Mouse (Mus musculus): ENCODE measurements around the gene Ppp1r10. TPM values are rescaled to one million over a fixed set of nuclear protein-coding genes. Genes with fewer than 3 reads are reported as not detected.

Gene Ppp1r10
- 76.6 TPM for polyA plus RNA-seq (2017; shearing (Covaris generic))

DNA sequence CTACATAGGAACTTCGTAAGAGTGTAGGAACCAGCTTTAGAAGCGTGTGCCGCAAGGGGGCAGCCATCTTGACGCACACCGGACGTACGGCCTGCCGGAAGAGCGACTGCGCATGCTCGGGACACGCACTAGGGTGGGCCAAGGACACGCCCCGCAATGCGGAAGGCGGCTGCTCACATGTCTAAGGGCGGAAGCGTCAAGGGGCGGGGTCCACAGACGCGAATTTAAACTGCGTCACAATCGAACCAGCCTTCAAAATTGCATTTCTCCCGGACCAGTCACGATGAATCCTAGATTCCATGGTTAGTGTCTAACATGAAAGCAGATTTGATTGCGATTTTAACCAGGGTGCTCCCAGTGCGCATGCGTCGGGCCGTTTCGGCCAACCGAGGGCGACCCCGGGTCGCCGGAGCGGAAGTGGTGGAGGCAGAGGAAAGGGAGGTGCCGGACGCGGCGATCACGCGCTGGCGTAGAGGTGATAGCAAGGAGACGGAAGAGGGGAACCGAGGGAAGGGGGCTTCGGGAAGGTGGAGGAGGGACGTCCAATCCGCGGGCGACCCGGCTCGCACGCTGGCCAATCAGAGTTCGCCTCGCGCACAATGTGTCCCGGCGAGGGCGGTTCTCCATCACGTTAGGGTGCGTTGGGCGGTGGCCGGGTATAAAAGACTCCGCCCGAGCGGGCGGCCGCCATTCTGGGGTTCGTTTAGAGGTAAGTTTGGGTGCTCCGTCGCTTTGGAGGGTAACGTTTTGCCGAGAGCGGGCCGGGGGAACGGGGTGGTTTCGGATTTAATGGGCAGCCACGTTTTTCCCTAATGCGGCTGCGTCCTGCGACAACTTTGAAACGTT, at the start of gene Ppp1r10, which contains the start of gene Mrps18b:
TSS of gene Ppp1r10 (plus strand) at position 138 of the 846 bp plus-strand sequence.
TSS of gene Mrps18b (minus strand) at position 93 of the 846 bp plus-strand sequence.

DNA sequence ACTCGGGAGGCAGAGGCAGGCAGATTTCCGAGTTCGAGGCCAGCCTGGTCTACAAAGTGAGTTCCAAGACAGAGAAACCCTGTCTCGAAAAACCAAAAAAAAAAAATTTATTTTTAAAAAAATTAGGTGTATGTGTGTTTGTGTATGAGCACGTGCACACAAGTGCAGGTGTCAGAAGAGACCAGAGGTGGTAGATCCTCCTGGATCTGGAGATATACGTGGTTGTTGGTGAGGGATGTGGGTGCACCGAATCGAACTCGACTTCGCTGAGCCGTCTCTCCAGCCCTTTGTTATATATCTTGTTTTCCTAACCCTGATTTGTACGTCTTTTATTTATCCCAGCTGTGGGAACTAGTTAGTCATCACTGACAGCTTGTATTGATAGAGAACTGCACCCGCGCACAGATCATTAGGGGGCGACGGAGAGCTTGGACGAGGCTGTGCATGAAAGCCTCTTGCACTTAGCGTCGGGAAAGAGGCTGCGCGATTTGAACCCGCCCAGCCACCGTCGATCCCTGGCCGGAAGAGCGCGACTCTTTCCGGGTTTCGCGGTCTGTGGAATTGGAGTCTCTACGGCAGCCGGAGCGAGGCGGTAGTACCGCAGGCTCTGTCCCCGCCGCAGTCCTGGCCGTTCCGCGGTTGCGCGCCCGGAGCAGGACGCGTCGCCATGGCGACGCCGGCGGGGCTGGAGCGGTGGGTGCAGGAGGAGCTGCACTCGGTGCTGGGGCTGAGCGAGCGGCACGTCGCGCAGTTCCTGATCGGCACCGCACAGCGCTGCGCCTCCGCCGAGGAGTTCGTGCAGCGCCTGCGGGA, 36.8 kb upstream of the Ppp1r10 start, which contains the start of gene Dhx16:
TSS of gene Dhx16 (plus strand) at position 575 of the 813 bp plus-strand sequence.

DNA sequence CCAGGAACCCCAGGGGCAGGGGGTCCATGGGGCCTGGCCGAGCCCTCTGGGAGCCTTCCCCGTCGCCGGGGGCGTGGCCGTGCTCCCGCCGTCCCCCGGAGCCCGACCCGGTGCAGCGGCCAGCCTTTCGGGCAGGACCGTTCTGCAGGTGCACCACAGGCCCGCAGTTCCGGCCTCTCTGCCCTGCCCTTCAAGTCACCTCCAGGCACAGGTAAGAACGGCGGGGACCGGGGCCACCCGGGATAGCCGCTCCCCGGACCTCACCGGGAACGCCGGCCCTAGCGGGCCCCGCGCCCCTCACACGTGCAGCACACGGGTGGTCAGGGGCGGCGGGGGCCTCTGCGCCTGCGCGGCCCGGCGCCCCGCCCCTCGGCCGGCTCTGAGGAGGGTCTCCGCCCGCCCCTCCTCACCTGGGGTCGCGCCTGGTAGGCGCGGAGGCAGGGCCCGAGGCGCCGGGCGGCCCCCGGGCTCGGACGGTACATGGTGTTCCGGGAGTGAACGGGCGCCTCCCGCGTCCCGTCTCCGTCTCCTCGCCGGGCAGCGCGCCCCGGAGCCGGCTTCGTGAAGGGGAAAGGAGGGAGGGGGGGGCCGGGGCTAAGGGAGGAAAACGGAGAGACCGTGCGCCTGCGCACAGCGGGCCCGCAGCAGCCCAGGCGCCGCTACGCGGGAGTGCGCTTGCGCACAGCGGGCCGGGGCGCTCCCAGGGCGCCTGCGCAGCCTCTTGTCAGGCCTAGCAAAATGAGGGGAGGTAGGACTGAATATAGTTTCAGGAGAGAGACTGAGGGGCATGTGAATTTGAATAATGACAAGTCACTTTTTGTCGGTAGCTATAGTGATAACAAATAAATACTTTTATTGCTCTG, 19.2 kb upstream of the Ppp1r10 start, which contains the start of gene 2310061I04Rik:
TSS of gene 2310061I04Rik (minus strand) at position 651 of the 863 bp plus-strand sequence.

GRCm38 (mm10) chr17:35909919-35910369, 6.3 kb upstream of the Ppp1r10 start, which contains the start of gene Atat1:
Gene Atat1, minus strand, starts transcription at chr17:35910075.

GRCm38 (mm10) chr17:35969418-35970389, 53.5 kb downstream of the Ppp1r10 start, which contains the start of gene Abcf1:
Gene Abcf1, minus strand, starts transcription at chr17:35969761.

DNA sequence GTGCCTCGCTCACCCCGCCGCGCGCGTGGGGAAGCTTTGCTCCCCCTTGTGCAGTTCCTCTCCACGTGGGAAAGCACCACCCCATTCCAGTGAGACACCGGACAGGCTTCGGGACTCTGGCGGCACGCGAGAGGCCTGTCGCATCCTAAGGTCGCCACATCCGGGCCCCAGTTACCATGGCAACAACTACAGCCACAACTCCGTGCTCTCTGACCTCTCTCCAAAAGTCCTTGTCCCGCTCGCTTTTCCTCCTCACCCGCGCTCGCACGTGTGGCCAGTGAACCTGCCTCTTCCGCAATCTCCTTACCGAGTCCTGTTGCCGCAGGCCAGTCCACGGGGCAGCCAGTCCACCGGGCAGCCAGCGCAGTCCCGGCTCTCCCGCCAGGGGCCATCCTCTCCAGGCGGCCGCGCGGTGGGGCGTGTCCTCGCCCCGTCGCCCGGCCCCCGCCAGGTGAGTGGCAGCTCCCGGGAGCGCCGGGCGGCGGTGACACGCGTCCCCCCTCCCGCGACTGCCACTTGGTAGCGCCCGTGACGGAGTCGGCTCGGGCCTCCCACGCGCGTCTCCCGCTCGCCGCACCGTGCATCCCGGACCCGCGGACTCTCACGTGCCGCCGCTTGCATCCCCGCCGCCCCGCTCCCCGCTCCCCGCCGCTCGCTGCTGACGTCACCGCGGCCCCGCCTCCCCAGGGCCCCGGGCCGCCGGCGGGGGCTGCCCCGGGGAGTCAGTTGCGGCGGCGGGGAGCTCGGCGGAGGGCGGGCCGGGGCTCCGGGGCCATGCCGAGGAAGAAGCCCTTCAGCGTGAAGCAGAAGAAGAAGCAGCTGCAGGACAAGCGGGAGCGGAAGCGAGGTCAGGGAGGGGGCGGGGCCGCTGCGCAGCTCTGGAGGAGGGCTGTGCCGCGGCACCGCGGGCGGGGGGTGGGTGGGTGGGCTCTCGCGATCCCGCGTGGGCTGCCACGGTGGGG, 63.4 kb downstream of the Ppp1r10 start, which contains the start of the genes Gnl1 and Prr3:
TSS of gene Gnl1 (plus strand) at position 451 of the 962 bp plus-strand sequence.
TSS of gene Prr3 (minus strand) at position 836 of the 962 bp plus-strand sequence.

Other genes starting within 250 kb of the Ppp1r10 start
- 17.0 TPM for gene Vars2, start 248.8 kb upstream of the Ppp1r10 start, polyA plus RNA-seq (2017; shearing (Covaris generic))
- gene Gtf2h4, start 242.7 kb upstream of the Ppp1r10 start, polyA plus RNA-seq (2017; shearing (Covaris generic)) = 14.7 TPM
- gene Ddr1, start 211.8 kb upstream of the Ppp1r10 start, polyA plus RNA-seq (2017; shearing (Covaris generic)) = 11.5 TPM
- gene Ier3, start 94.8 kb upstream of the Ppp1r10 start, polyA plus RNA-seq (2017; shearing (Covaris generic)) = 29.2 TPM
- gene Flot1, start 93.2 kb upstream of the Ppp1r10 start, polyA plus RNA-seq (2017; shearing (Covaris generic)) = 52.6 TPM
- 71.0 TPM for gene Tubb5, start 78.1 kb upstream of the Ppp1r10 start, polyA plus RNA-seq (2017; shearing (Covaris generic))
- gene Mdc1, start 74.9 kb upstream of the Ppp1r10 start, polyA plus RNA-seq (2017; shearing (Covaris generic)) = 9.5 TPM
- gene Nrm, start 55.1 kb upstream of the Ppp1r10 start, polyA plus RNA-seq (2017; shearing (Covaris generic)) = 24.1 TPM
- gene Ppp1r18, start 50.8 kb upstream of the Ppp1r10 start, polyA plus RNA-seq (2017; shearing (Covaris generic)) = 384 TPM
- 54.0 TPM for gene Dhx16, start 36.6 kb upstream of the Ppp1r10 start, polyA plus RNA-seq (2017; shearing (Covaris generic))
- gene 2310061I04Rik, start 19.0 kb upstream of the Ppp1r10 start, polyA plus RNA-seq (2017; shearing (Covaris generic)) = 32.9 TPM
- 13.2 TPM for gene Atat1, start 6.4 kb upstream of the Ppp1r10 start, polyA plus RNA-seq (2017; shearing (Covaris generic))
- 93.2 TPM for gene Mrps18b, start within 50 bp of the Ppp1r10 start, polyA plus RNA-seq (2017; shearing (Covaris generic))
- gene Abcf1, start 53.3 kb downstream of the Ppp1r10 start, polyA plus RNA-seq (2017; shearing (Covaris generic)) = 137 TPM
- 74.2 TPM for gene Gnl1, start 63.4 kb downstream of the Ppp1r10 start, polyA plus RNA-seq (2017; shearing (Covaris generic))
- 24.6 TPM for gene Prr3, start 63.8 kb downstream of the Ppp1r10 start, polyA plus RNA-seq (2017; shearing (Covaris generic))
- 10.5 TPM for gene H2-T24, start 104.1 kb downstream of the Ppp1r10 start, polyA plus RNA-seq (2017; shearing (Covaris generic))
- 476 TPM for gene H2-T23, start 116.4 kb downstream of the Ppp1r10 start, polyA plus RNA-seq (2017; shearing (Covaris generic))
- gene H2-T22, start 126.3 kb downstream of the Ppp1r10 start, polyA plus RNA-seq (2017; shearing (Covaris generic)) = 161 TPM
- 0.95 TPM for gene Gm6034, start 126.5 kb downstream of the Ppp1r10 start, polyA plus RNA-seq (2017; shearing (Covaris generic))
- not detected for gene Gm11127, start 141.9 kb downstream of the Ppp1r10 start, polyA plus RNA-seq (2017; shearing (Covaris generic))
- 1.5 TPM for gene Gm19684, start 205.2 kb downstream of the Ppp1r10 start, polyA plus RNA-seq (2017; shearing (Covaris generic))
- gene Gm7030, start 213.0 kb downstream of the Ppp1r10 start, polyA plus RNA-seq (2017; shearing (Covaris generic)) = not detected